Mouse (Mus musculus): Measurements from ENCODE around the gene Ltbp4.

DNA sequence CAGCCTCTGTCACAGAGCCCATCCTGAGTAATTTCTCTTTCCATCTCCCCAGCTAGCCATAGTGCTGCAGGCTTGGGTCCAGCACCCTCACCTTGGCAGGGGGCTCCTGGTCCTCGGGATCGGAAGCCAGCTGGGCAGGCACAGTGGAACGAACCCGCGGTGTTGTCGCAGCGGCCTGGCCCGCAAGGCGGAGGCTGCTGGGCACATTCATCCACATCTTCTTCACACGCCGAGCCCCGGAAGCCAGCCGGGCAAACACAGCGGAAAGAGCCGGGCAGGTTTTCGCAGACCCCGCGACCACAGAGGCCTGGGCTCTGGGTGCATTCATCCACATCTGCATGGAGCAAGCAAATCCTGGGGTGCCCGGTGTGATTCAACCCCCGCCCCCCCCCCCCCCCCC, 12.6 kb downstream of the Ltbp4 start:
- TF ChIP-seq GATA1 (IDR thresholded peaks at IDR 0.05; ENCODE audit: low read length) (no peak), TAL1 (IDR thresholded peaks at IDR 0.05; ENCODE audit: low read length) (no peak)

All from erythroblast, embryonic 14.5 days (primary cell).